Mouse (Mus musculus) urinary bladder, postnatal 25 days (tissue): ENCODE measurements around the gene Atf4.

Experiments used
- DNase-seq: peaks from one replicate; pipeline ENCODE4 v3.0.0; 2022; ENCODE audit warnings: low spot score

Atf4 gene

GRCm38 (mm10) chr15:80286851-80287415, 31.9 kb downstream of the Atf4 start, which contains the start of gene Cacna1i:
Gene Cacna1i, plus strand, starts transcription at chr15:80287238.
- no peak for DNase-seq

GRCm38 (mm10) chr15:80288036-80288435, 33.1 kb downstream of the Atf4 start:
- no peak for DNase-seq

GRCm38 (mm10) chr15:80289436-80289835, 34.5 kb downstream of the Atf4 start:
- peak; percentile 46 for DNase-seq

GRCm38 (mm10) chr15:80297146-80297545, 42.2 kb downstream of the Atf4 start:
- no peak for DNase-seq

- DNase-seq: no peak
Observed at GRCm38 (mm10) chr15:80303779-80304178, 48.8 kb downstream of the Atf4 start.

GRCm38 (mm10) chr15:80304188-80304587, 49.2 kb downstream of the Atf4 start:
- DNase-seq: no peak

- DNase-seq: no peak
Observed at GRCm38 (mm10) chr15:80306146-80306545, 51.2 kb downstream of the Atf4 start.
